Mouse (Mus musculus) midbrain, postnatal 0 days (tissue): ENCODE data around the gene Mcoln1. TPM values are rescaled to one million over a fixed set of nuclear protein-coding genes. Genes with fewer than 3 reads are reported as not detected.

ENCODE experiments used
- ATAC-seq: fragments of 200-750 bp; cut with Nextera tagmentation; 2 replicates; pipeline ENCODE4 v1.8.0; 2017; ENCODE audit warnings: moderate number of reproducible peaks, mild to moderate bottlenecking, moderate TSS enrichment, moderate library complexity; ENCODE audit not compliant: low FRiP score
- DNase-seq: peaks from one replicate; pipeline ENCODE4 v3.0.0-alpha.2; 2015; ENCODE audit warnings: low spot score
- H3K27ac ChIP-seq: fragments of 300-500 bp; sonication (generic); 2 replicates; pipeline ENCODE4 v1.5.1; 2014; ENCODE audit warnings: low read depth, mild to moderate bottlenecking, low read length, mixed read lengths
- H3K27me3 ChIP-seq: fragments of 300-500 bp; sonication (generic); 2 replicates; pipeline ENCODE4 v1.6.1; 2014; ENCODE audit warnings: low read length, control low read depth, mixed read lengths; ENCODE audit not compliant: insufficient read depth
- H3K36me3 ChIP-seq: fragments of 300-500 bp; sonication (generic); 2 replicates; pipeline ENCODE4 v1.6.1; 2014; ENCODE audit warnings: low read length, control low read depth, mixed read lengths; ENCODE audit not compliant: insufficient read depth
- H3K4me1 ChIP-seq: fragments of 300-500 bp; sonication (generic); 2 replicates; pipeline ENCODE4 v1.6.1; 2014; ENCODE audit warnings: mild to moderate bottlenecking, control low read depth, antibody characterized with exemption, low read length, mixed read lengths; ENCODE audit not compliant: insufficient read depth
- H3K4me2 ChIP-seq: fragments of 300-500 bp; sonication (generic); 2 replicates; pipeline ENCODE4 v1.6.1; 2014; ENCODE audit warnings: low read depth, mild to moderate bottlenecking, low read length, mixed read lengths; ENCODE audit not compliant: poor library complexity, severe bottlenecking
- H3K4me3 ChIP-seq: fragments of 300-500 bp; sonication (generic); 2 replicates; pipeline ENCODE4 v1.5.1; 2014; ENCODE audit warnings: low read depth, mild to moderate bottlenecking, low read length, moderate library complexity
- H3K9ac ChIP-seq: fragments of 300-500 bp; sonication (generic); replicated peaks from 2 replicates; pipeline ENCODE4 v1.6.1; 2014; ENCODE audit warnings: mild to moderate bottlenecking, low read length, moderate library complexity, mixed read lengths; ENCODE audit not compliant: poor library complexity, severe bottlenecking
- H3K9me3 ChIP-seq: fragments of 300-500 bp; sonication (generic); 2 replicates; pipeline ENCODE4 v1.6.1; 2016; ENCODE audit warnings: low read length, control low read depth
- CTCF ChIP-seq: IDR thresholded peaks from 2 replicates; pipeline ENCODE4 v1.5.1; 2016; ENCODE audit warnings: antibody characterized with exemption, mild to moderate bottlenecking
- WGBS: fragments of 180-500 bp; shearing (Covaris S2); extraction: QIAGEN DNeasy Blood & Tissue Kit; methylation state at CpG from one replicate; pipeline ENCODE4 v1.1.7; 2014; 5-methylcytosine and 5-hydroxymethylcytosine counted together
- polyA plus RNA-seq: library from polyadenylated mRNA; unstranded; fragments of >200 nt; fragmentation: Nextera tagmentation; extraction: Ambion mirVana; gene quantifications from 2 replicates; pipeline ENCODE4 v1.2.1, GENCODE M21; 2015
- total RNA-seq: library from RNA; depleted of rRNA; stranded (reverse); fragments of >200 nt; gene quantifications from 2 replicates; pipeline ENCODE4 v1.2.3, GENCODE M21; 2014

The Mcoln1 gene
- total and polyA plus RNA-seq, 2 experiments from 2014 or later: 108 to 116 TPM

- ATAC-seq (peak; percentile 94), DNase-seq (peak; percentile 98)
- peak within 1 kb of the TSS; percentile 58 for H3K4me2 ChIP-seq
- H3K4me1 ChIP-seq: no peaks in the 10 kb centered on the region
- no peaks in the 10 kb centered on the region for H3K27me3 ChIP-seq
- peak within 1 kb of the TSS; percentile 78 for H3K27ac ChIP-seq
- no peak for TF ChIP-seq CTCF
- peak within 1 kb of the TSS; percentile 62 for H3K9ac ChIP-seq
- WGBS: 7% methylated on average over 32 of the region's 32 CpGs
- peak within 1 kb of the TSS; percentile 41 for H3K4me3 ChIP-seq
- no peaks in the 10 kb centered on the region for H3K36me3 ChIP-seq
- no peaks in the 10 kb centered on the region for H3K9me3 ChIP-seq
These were observed 33.0 kb upstream of the Mcoln1 start, which contains the start of gene Pex11g for GRCm38 (mm10) chr8:3467006-3467885. Gene Pex11g, minus strand, starts transcription at chr8:3467680.

GRCm38 (mm10) chr8:3467886-3468545 is 32.2 kb upstream of the Mcoln1 start:
- TF ChIP-seq CTCF: no peak
- H3K4me2 ChIP-seq: peak overlapping the region; percentile 58
- 44% methylated on average over 9 of the region's 9 CpGs for WGBS
- peak overlapping the region; percentile 62 for H3K9ac ChIP-seq
- no peaks in the 10 kb centered on the region for H3K4me1 ChIP-seq
- H3K9me3 ChIP-seq: no peaks in the 10 kb centered on the region
- DNase-seq (no peak), ATAC-seq (peak; percentile 29)
- no peaks in the 10 kb centered on the region for H3K27me3 ChIP-seq
- H3K4me3 ChIP-seq: peak overlapping the region; percentile 41
- H3K36me3 ChIP-seq: no peaks in the 10 kb centered on the region
- peak overlapping the region; percentile 78 for H3K27ac ChIP-seq

- 94% methylated on average over 1 of the region's 1 CpGs for WGBS
- no peak for TF ChIP-seq CTCF
- Histone ChIP-seq H3K4me2 (no peak overlapping the region), H3K9me3 (no peaks in the 10 kb centered on the region), H3K27ac (no peak overlapping the region), H3K4me3 (no peak overlapping the region), H3K36me3 (no peaks in the 10 kb centered on the region), H3K9ac (no peak overlapping the region), H3K27me3 (no peaks in the 10 kb centered on the region), H3K4me1 (no peaks in the 10 kb centered on the region)
- DNase-seq: no peak
- ATAC-seq: no peak
These were observed 31.4 kb upstream of the Mcoln1 start for GRCm38 (mm10) chr8:3468838-3469237.

GRCm38 (mm10) chr8:3470562-3470961 is 29.7 kb upstream of the Mcoln1 start, which contains the start of gene Tex45:
Gene Tex45, plus strand, starts transcription at chr8:3470862.
- H3K9ac ChIP-seq: no peak within 1 kb of the TSS
- no peak for ATAC-seq

GRCm38 (mm10) chr8:3475715-3476429 is 24.4 kb upstream of the Mcoln1 start:
- H3K9me3 ChIP-seq: no peaks in the 10 kb centered on the region
- peak overlapping the region; percentile 25 for H3K4me3 ChIP-seq
- 29% methylated on average over 37 of the region's 37 CpGs for WGBS
- H3K36me3 ChIP-seq: no peaks in the 10 kb centered on the region
- H3K27me3 ChIP-seq: no peaks in the 10 kb centered on the region
- TF ChIP-seq CTCF: no peak
- H3K27ac ChIP-seq: peak overlapping the region; percentile 12; the same call in 1 of the 2 replicates
- H3K4me2 ChIP-seq: peak overlapping the region; percentile 39
- DNase-seq (no peak), ATAC-seq (peak; percentile 52)
- H3K4me1 ChIP-seq: peaks cover 5% of the 10 kb centered on the region; the same call in 1 of the 2 replicates
- peak overlapping the region; percentile 48 for H3K9ac ChIP-seq

More at GRCm38 (mm10) chr8:3470562-3470961, 29.7 kb upstream of the Mcoln1 start, which contains the start of gene Tex45:
- Histone ChIP-seq H3K27ac (no peak within 1 kb of the TSS), H3K36me3 (no peaks in the 10 kb centered on the region), H3K27me3 (no peaks in the 10 kb centered on the region), H3K4me1 (no peaks in the 10 kb centered on the region), H3K4me3 (no peak within 1 kb of the TSS), H3K4me2 (no peak within 1 kb of the TSS), H3K9me3 (no peaks in the 10 kb centered on the region)
- no peak for TF ChIP-seq CTCF
- no peak for DNase-seq
